Mouse (Mus musculus): ENCODE results near the gene Gm47791.

DNA sequence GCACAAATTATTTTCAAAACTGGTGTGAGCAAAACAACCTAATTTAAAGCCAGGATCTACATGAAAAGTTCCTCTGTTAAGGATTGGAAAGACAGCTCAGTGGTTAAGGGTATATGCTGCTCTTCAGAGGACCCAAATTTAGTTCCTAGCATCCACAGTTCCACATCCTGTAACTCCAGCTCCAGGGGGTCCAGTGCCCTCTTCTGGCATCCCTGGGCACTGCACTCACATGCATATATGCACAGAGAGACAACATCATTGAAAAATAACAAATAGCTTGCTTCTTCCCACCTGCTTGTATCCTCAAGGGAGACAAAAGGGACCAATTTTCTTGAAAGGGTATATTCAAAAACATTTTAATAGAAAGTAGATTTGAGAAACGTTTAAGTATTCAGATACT, 8.8 kb downstream of the Gm47791 start:
- TF ChIP-seq POLR2A (IDR thresholded peaks at IDR 0.05; ENCODE audit: low read depth, low read length) (no peak), CTCF (IDR thresholded peaks at IDR 0.05; ENCODE audit: extremely low read depth, insufficient read length, insufficient replicate concordance, low read depth, low read length) (peak; percentile 45; the same call in 1 of the 2 replicates)
